Mouse (Mus musculus) erythroblast, embryonic 14.5 days (primary cell): ENCODE results near the gene Brinp2.

Experiments
- GATA1 ChIP-seq: IDR thresholded peaks from 2 replicates; pipeline ENCODE4 v1.6.1; 2012; ENCODE audit warnings: low read length, inconsistent platforms, mixed read lengths
- TAL1 ChIP-seq: IDR thresholded peaks from 3 replicates; pipeline ENCODE4 v1.6.1; 2012; ENCODE audit warnings: low read length, inconsistent platforms, mixed read lengths

GRCm38 (mm10) chr1:158259516-158260235 lies 96.5 kb downstream of the Brinp2 start:
- TF ChIP-seq TAL1 (no peak), GATA1 (no peak)
